Mouse (Mus musculus): ENCODE measurements around the gene Prkn.

- TF ChIP-seq CTCF (IDR thresholded peaks at IDR 0.05) (no peak), EP300 (IDR thresholded peaks at IDR 0.05; ENCODE audit: insufficient read depth, low read depth, low read length) (no peak), POLR2A (IDR thresholded peaks at IDR 0.05; ENCODE audit: insufficient read depth, low read depth, low read length) (no peak)
Measured at GRCm38 (mm10) chr17:11870546-11870945, 1030.4 kb downstream of the Prkn start.
